Mouse (Mus musculus) lung, postnatal 0 days (tissue): ENCODE results near the gene Rhoc. TPM values are rescaled to one million over a fixed set of nuclear protein-coding genes. Genes with fewer than 3 reads are reported as not detected.
"Not testable (repeated sequence)": the region's sequence is repeated elsewhere in the genome, so short reads cannot be mapped to it uniquely, and the experiment has no call there.

Experiments
- ATAC-seq: fragments of 200-750 bp; cut with Nextera tagmentation; 2 replicates; pipeline ENCODE4 v1.8.0; 2017; ENCODE audit warnings: moderate library complexity
- DNase-seq: peaks from one replicate; pipeline ENCODE4 v3.0.0-alpha.2; 2016; ENCODE audit warnings: low spot score
- H3K27ac ChIP-seq: fragments of 300-500 bp; sonication (generic); 2 replicates; pipeline ENCODE4 v1.5.1; 2014; ENCODE audit warnings: antibody characterized with exemption, mild to moderate bottlenecking, low read length, mixed read lengths
- H3K27me3 ChIP-seq: fragments of 300-500 bp; sonication (generic); replicated peaks from 2 replicates; pipeline ENCODE4 v1.6.1; 2014; ENCODE audit warnings: low read length, mixed read lengths; ENCODE audit not compliant: insufficient read depth
- H3K36me3 ChIP-seq: fragments of 300-500 bp; sonication (generic); 2 replicates; pipeline ENCODE4 v1.6.1; 2014; ENCODE audit warnings: low read length, mixed read lengths; ENCODE audit not compliant: insufficient read depth
- H3K4me1 ChIP-seq: fragments of 300-500 bp; sonication (generic); 2 replicates; pipeline ENCODE4 v1.6.1; 2014; ENCODE audit warnings: antibody characterized with exemption, low read depth, low read length, mixed read lengths; ENCODE audit not compliant: insufficient read depth
- H3K4me2 ChIP-seq: fragments of 300-500 bp; sonication (generic); replicated peaks from 2 replicates; pipeline ENCODE4 v1.6.1; 2014; ENCODE audit warnings: low read depth, mild to moderate bottlenecking, low read length, moderate library complexity, mixed read lengths
- H3K4me3 ChIP-seq: fragments of 300-500 bp; sonication (generic); 2 replicates; pipeline ENCODE4 v1.5.1; 2014; ENCODE audit warnings: low read depth, low read length
- H3K9ac ChIP-seq: fragments of 300-500 bp; sonication (generic); replicated peaks from 2 replicates; pipeline ENCODE4 v1.6.1; 2014; ENCODE audit warnings: low read depth, mild to moderate bottlenecking
- H3K9me3 ChIP-seq: fragments of 300-500 bp; sonication (generic); 2 replicates; pipeline ENCODE4 v1.6.1; 2016; ENCODE audit warnings: low read length, mixed read lengths
- CTCF ChIP-seq: IDR thresholded peaks from 2 replicates; pipeline ENCODE4 v1.5.1; 2016; ENCODE audit warnings: antibody characterized with exemption, mild to moderate bottlenecking
- EP300 ChIP-seq: IDR thresholded peaks from 2 replicates; pipeline ENCODE4 v1.6.1; 2016; ENCODE audit warnings: antibody characterized with exemption, mild to moderate bottlenecking, control low read depth
- WGBS: fragments of 180-500 bp; shearing (Covaris S2); extraction: QIAGEN DNeasy Blood & Tissue Kit; methylation state at CpG from one replicate; pipeline ENCODE4 v1.1.7; 2014; 5-methylcytosine and 5-hydroxymethylcytosine counted together
- polyA plus RNA-seq: library from polyadenylated mRNA; unstranded; fragments of >200 nt; fragmentation: Nextera tagmentation; extraction: Ambion mirVana; gene quantifications from 2 replicates; pipeline ENCODE4 v1.2.1, GENCODE M21; 2015

The Rhoc gene
- polyA plus RNA-seq = 242 and 258 TPM in 2 replicates

DNA sequence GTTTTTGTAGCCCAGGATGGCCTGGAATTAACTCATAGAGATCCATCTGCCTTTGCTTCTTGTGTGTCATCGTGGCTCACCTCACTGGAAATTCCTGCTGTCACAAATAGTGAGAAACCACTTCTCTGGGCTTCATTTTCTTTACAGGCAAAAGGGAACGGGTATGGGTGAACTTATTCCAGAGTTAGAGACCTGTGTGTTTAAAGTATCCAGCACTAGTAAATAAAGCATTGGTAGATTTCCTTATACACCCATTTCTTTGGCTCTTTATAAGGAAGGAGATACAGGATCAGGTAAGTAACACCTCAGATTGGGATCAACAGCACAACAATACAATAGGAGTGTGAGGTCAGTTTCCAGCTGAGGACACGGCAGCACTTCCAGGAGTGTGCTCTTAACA, at the start of gene Rhoc:
Gene Rhoc, plus strand, starts transcription at position 301 of the 400 bp plus-strand sequence.
- TF ChIP-seq CTCF (no peak), EP300 (no peak)
- ATAC-seq = no peak

DNA sequence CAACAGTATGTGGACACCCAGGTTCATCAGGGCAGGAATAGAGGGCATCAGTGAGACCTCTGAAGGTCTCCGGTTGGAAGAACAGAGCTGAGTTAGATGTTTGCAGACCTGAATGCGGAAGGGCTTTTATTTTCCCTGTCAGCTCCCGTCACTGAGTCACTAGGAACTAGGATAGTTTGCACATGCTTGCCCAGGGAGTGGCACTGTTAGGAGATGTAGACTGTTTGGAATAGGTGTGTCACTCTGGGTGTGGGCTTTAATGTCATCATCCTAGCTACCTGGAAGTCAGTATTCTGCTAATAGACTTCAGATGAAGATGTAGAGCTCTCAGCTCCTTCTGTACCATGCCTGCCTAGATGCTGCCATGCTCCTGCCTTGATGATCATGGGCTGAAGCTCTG, 46.2 kb upstream of the Rhoc start:
- DNase-seq (no peak), ATAC-seq (no peak)
- H3K4me3 ChIP-seq = no peak overlapping the region
- H3K4me1 ChIP-seq = no peaks in the 10 kb centered on the region
- no peaks in the 10 kb centered on the region for H3K36me3 ChIP-seq
- no peak overlapping the region for H3K4me2 ChIP-seq
- H3K9me3 ChIP-seq = no peaks in the 10 kb centered on the region
- H3K27ac ChIP-seq = no peak overlapping the region
- WGBS = 85% methylated on average over 3 of the region's 3 CpGs
- H3K27me3 ChIP-seq = no peaks in the 10 kb centered on the region
- no peak for TF ChIP-seq CTCF
- no peak for TF ChIP-seq EP300
- H3K9ac ChIP-seq = no peak overlapping the region

More for the DNA sequence above, at the start of gene Rhoc:
- Histone ChIP-seq H3K36me3 (peaks cover 13% of the 10 kb centered on the region; the same call in 1 of the 2 replicates), H3K27ac (peak within 1 kb of the TSS; percentile 88), H3K27me3 (no peaks in the 10 kb centered on the region), H3K9me3 (no peaks in the 10 kb centered on the region), H3K4me1 (peaks cover 13% of the 10 kb centered on the region; the same call in 1 of the 2 replicates), H3K4me3 (peak within 1 kb of the TSS; percentile 62), H3K9ac (peak within 1 kb of the TSS; percentile 71), H3K4me2 (peak within 1 kb of the TSS; percentile 66)
- no peak for DNase-seq
- WGBS = 22% methylated on average over 3 of the region's 3 CpGs

DNA sequence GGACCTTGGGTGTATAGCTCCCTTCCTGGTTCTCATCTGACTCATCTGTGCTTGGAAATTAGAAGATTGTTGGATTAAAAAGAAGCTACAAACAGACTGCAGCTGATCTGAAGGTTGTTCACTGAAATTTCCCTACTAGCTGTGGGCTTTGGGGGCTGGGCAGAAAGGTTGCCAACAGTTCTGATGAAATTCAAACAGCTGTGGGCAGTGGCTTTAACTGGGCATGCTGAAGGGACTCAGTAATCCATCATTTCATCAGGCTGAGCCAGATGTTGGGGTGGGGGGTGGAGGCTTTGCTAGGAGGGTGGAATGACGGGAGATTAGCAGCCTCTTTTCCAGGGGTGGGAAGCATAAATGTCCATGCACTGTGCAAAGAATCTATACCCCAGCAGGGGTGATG, 45.0 kb upstream of the Rhoc start:
- H3K4me2 ChIP-seq = no peak overlapping the region
- TF ChIP-seq EP300 (no peak), CTCF (no peak)
- no peaks in the 10 kb centered on the region for H3K36me3 ChIP-seq
- no peaks in the 10 kb centered on the region for H3K4me1 ChIP-seq
- no peaks in the 10 kb centered on the region for H3K27me3 ChIP-seq
- H3K9ac ChIP-seq = no peak overlapping the region
- WGBS = 32% methylated on average over 1 of the region's 1 CpGs
- ATAC-seq (no peak), DNase-seq (no peak)
- no peaks in the 10 kb centered on the region for H3K9me3 ChIP-seq
- H3K4me3 ChIP-seq = no peak overlapping the region
- no peak overlapping the region for H3K27ac ChIP-seq

GRCm38 (mm10) chr3:104743864-104744263, 44.3 kb upstream of the Rhoc start:
- H3K9ac ChIP-seq = no peak overlapping the region
- no peaks in the 10 kb centered on the region for H3K36me3 ChIP-seq
- H3K27ac ChIP-seq = no peak overlapping the region
- no peak overlapping the region for H3K4me2 ChIP-seq
- no peak overlapping the region for H3K4me3 ChIP-seq
- H3K4me1 ChIP-seq = no peaks in the 10 kb centered on the region
- H3K27me3 ChIP-seq = no peaks in the 10 kb centered on the region
- ATAC-seq (no peak), DNase-seq (no peak)
- no peak for TF ChIP-seq CTCF
- TF ChIP-seq EP300 = no peak
- 69% methylated on average over 1 of the region's 1 CpGs for WGBS
- no peaks in the 10 kb centered on the region for H3K9me3 ChIP-seq

DNA sequence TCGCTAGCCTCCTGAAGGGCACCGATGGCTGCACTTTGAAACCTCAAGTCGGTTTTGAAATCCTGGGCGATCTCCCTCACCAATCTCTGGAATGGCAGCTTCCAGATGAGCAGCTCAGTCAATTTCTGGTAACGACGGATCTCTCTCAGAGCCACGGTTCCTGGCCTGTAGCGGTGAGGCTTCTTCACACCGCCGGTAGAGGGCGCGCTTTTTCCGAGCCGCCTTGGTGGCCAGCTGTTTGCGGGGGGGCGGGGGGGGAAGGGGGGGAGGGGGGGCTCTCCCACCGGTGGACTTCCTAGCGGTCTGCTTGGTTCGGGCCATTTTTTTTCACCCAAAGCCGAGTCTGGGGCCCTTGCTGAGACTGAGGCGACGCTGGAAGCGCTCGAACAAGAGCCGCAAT, 35.3 kb upstream of the Rhoc start:
- not testable (repeated sequence) for ATAC-seq, H3K9me3 ChIP-seq, H3K36me3 ChIP-seq, H3K27ac ChIP-seq, H3K4me1 ChIP-seq, H3K9ac ChIP-seq, H3K4me3 ChIP-seq, H3K27me3 ChIP-seq
- peak; percentile 58 for TF ChIP-seq CTCF
- H3K4me2 ChIP-seq = 0 out of 2 replicates have a peak overlapping the region, but pooled peaks have one; percentile 14
- 22% methylated on average over 18 of the region's 25 CpGs for WGBS
- peak; percentile 33 for DNase-seq

- Histone ChIP-seq H3K4me2 (peak overlapping the region; percentile 57), H3K27ac (no peak overlapping the region), H3K9ac (peak overlapping the region; percentile 12; the same call in 1 of the 2 replicates), H3K4me1 (no peaks in the 10 kb centered on the region), H3K27me3 (0 out of 2 replicates have a peak, but pooled peaks cover 4% of the 10 kb centered on the region), H3K36me3 (no peaks in the 10 kb centered on the region), H3K4me3 (peak overlapping the region; percentile 34; the same call in 1 of the 2 replicates), H3K9me3 (no peaks in the 10 kb centered on the region)
- ATAC-seq (peak; percentile 66), DNase-seq (peak; percentile 80)
- TF ChIP-seq EP300 = no peak
- peak; percentile 87 for TF ChIP-seq CTCF
- WGBS = 3% methylated on average over 27 of the region's 27 CpGs
Measured at GRCm38 (mm10) chr3:104758406-104758805, 29.8 kb upstream of the Rhoc start.
